Mouse (Mus musculus) monocyte, adult 5-6 weeks (primary cell): ENCODE measurements around the gene Dclk3. TPM values are rescaled to one million over a fixed set of nuclear protein-coding genes. Genes with fewer than 3 reads are reported as not detected.

Source experiments
- ATAC-seq: fragments of 153-309, 156-312 bp; replicated peaks from 2 replicates; pipeline ENCODE4 v1.8.0; 2017; ENCODE audit warnings: mild to moderate bottlenecking; ENCODE audit not compliant: low TSS enrichment, insufficient number of reproducible peaks, severe bottlenecking, poor library complexity, low FRiP score
- total RNA-seq: library from RNA; stranded (forward); fragments of 200-1000, 200-491, 200-594 nt; gene quantifications from 3 replicates; pipeline ENCODE4 v1.2.3, GENCODE M21; 2017

Gene Dclk3
- total RNA-seq, result not detected in 3 replicates

DNA sequence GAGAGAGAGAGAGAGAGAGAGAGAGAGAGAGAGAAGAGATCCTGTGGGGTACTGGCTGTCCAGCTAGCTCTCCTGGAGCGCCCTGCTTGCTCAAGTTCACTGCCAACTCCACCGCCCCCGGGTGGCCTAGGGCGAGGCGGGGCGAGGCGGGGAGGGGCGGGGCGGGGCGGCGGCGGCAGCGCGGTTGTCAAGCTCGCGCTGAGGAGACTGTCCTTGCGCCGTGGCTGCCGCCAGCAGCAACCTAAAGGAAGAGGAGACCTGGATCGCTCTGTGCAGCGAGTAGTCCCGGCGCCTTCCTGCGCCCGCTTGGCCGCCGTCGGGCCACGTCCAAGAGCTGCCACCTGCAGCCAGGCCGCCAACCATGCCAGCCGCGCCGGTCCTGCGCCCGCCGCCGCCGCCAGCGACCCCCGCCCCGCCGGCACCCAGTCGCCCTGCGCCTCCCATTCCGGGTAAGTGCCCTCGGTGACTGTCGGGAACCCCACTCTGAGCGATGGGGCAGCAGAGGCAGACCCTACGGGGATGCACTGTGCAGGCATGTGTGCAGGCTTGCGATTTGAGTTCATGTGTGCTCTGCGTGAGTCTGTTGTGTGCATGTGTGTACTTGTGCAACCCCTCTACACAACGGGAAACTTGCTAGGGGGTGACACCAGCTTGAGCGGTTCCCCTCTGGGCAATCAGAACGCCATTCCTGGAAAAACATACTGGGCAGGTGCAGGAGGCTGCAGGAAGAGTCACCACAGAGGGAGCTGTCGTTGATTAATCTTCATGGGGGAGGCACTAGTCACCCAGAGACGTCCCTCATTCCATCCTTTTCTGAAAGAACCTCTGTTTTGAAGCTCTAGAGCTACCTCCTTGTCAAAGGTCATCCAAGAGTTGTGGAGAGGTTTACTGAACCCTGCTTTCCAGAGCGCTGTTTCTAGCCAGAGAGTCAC lies at the start of gene Dclk3:
Dclk3 (plus strand) TSS at position 178 of the 932 bp plus-strand sequence.
- no peak for ATAC-seq

DNA sequence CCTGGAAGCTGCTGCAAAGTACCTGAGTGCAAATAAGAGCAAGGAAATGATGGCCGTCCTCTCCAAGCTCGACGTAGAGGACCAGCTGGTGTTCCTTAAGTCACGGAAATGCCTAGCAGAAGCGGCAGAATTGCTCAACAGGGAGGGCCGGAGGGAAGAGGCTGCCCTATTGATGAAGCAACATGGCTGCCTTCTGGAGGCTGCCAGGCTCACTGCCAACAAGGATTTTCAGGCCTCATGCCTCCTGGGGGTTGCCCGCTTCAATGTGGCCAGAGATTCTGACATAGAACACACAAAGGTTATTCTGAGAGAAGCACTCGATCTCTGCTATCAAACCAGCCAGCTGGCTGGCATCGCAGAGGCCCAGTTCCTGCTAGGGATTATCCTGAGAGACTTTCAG lies 48.9 kb upstream of the Dclk3 start:
- ATAC-seq, result no peak

DNA sequence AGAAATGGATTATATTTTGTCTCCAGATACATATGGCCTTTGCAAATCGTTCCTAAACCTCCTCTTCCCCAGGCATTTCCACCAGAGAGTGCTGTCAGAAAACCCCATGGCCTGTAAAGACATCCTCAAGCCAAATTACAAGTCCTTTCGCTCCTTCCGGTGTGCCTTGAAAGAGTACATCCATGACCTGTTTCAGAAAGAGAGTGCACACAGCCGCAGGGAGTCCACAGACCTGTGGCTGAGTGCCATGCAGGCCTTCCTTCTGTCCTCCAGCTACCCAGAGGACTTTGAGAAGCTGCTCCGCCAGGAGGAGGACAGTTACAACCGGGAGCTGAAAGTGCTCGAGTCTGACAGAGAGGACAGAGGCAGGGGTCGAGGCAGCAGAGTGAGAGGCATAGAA lies 47.8 kb upstream of the Dclk3 start:
- no peak for ATAC-seq

DNA sequence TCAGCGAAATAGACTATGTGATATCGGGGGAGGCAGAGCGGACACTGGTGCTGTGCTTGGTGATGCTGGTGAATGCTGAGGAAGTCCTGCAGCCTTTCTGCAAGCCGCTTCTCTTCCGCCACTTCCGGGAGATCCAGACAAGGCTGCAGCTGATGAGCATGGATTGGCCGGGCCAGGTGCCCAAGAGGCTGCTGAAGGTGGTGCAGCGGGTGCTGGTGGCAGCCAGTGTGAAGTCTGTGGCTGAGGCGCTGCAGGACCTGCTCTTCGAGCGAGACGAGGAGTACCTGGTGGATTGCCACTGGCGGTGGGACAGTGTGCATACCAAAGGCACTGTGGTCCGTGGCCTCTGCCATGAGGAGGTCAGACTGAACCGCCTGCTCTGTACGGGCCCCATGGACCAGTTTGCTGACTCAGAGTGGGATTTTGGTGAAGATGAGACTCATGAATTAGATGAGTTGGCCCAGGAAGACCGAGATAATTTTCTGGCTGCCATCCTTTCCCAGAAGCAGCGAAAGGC lies 46.9 kb upstream of the Dclk3 start:
- ATAC-seq, result no peak

DNA sequence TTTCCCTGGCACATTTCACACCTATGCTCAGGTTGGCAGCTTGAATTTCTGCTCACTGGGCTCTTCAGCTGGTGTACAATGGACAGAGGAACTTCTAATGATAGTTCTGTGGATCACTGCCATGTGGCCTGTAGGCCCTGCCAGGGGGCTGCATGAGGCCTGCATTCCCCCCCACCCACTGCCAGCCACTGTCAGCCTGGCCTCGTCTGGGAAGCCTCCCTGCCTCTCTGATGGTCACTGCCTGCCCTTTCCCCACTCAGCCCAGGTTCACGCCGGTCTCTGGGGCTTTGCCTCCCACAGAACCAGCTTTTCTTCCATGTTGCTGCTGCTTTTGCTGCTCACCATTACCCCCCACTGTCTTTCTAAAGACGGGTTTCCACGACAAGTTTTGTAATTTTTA lies 43.6 kb upstream of the Dclk3 start:
- no peak for ATAC-seq

DNA sequence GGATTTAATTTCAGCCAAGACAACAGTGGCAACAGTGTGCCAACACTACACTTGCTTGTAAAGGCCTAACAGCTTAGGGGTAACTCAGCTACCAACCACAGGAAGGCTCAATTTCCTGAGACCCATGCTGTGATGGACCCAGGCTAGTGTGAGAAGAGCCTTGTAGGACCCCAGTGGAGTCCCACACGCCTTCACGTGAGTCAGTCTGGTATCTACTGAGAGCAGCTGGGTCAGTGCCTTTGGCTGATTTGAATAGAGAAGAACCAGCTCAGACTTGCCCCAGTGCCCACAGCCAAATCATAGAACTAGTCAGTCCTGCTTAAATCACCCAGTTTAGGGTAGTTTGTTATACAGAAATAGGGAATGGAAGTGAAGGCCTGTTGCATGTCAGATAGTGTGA lies 40.8 kb upstream of the Dclk3 start:
- no peak for ATAC-seq

DNA sequence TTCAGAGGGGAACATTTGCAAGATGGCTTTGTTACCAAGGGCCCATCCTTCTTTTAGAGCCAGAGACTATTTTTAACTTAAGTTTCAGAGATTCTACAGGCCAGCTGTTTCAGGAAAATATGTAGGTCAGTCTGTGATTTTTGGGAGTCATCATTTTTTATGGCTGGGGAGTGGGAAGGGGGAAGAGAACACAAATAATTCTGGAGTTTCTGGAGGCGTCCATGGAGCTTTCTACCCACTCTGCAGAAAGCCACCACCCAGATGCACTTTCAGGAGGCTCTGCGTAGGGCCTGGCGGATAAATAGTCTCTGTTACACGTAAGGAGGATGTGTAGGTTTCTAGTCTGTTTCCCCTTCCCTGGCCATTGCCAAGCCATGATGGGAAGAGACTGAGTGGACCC lies 38.8 kb upstream of the Dclk3 start:
- no peak for ATAC-seq

DNA sequence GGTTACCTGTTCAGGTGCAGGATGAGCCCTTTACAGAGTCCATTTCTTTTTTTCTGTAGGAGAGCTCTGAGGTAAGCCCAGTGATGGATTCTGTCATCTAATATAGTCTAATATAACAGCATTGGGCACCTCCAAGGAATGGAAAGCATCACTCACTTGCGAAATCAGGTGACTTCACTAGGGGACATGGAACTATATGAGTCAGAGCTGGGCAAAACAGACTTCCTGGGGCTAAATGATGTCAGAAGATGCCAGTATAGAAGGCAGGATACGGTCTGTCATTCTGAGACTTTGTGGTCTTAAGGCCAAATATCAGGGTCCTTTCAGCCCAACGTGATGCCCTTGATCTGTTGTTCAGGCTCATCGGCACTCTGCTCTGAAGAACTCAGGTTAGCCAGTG lies 35.7 kb upstream of the Dclk3 start:
- ATAC-seq, result no peak

DNA sequence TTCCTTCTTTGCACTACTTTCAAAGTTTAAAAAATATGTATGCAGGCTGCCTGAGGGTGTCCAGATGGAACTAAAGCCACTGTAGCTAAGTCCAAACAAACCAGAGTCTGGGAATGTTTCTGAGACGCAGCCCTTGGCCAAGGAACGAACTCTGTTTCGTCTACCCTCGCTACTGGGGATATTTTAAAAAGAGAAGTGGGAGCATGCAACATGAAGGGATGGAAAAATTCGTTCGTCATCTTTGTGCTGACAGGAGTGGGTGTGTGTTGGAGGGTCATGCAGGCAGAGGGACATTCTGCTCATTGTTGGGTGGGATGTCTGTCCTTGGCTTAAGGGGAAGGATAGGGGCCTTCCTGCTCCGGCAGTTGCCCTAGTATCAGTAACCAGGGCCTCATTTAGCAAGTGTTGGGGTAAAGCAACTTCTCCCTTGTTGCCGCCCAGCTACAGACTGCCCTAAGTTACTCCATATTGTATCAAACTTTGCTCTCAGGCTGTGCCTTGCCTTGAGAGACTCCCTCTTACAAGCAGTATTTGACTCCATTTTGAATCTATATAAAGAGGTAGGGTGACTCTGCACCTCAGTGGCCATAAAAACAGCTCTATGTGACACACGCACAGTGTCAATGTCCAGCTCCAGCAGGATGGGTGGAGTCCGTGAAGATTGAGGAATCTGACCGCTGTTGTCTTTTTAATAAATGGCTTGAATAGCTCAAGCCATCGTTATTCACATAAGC lies 34.4 kb upstream of the Dclk3 start:
- no peak for ATAC-seq

DNA sequence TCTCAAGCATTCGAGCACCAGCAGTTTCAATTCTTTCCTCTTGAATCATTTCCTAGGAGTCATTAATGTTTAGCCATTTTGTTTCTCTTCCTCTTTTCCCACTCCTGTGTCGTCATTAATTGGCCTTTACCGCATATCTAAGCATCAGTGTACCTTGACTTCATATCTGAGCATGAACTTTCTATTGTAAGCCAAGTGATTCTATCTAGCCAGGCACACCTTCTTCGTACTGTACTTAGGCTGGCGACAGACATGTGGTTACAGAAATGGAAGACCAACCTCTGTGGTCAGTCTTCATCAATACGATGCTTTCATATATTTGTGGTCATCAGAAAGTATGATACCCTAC lies 33.8 kb upstream of the Dclk3 start:
- no peak for ATAC-seq

DNA sequence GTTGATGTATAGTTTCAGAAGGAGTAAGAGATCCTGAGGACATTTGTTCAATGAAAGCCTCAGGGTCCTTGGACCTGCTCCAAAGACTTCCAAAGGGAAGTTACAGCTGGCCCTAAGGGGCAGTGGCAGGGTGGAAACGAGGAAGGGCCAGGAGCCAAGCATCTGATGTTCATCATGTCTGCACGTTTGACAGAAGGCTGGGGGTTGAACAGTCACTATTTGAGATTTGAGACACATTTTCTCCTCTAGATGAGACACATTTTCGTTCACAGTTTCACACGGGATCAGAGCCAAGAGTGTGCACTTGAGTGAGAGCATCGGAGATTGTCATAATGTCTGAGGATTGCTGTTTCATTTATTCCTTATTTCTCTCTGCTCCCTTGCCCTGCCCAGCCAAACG lies 30.9 kb upstream of the Dclk3 start:
- no peak for ATAC-seq

DNA sequence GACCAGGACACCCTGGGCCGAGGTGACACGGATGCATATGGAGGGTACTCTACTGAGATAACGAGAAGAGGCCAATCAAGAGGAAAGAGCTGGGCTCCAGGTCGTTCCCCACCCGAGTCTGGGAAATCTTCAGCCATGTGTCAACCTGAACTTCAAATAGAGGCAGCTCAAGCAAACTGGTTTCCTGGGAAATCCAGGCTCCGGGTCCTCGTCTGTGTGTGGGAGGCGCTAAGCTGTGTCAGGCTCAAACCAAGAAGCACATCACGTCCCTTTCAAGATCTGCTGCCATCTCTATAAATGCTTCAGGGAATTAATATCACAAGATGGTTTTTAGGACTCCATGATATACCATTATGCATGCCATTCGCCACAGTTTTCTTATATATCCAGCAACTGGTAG lies 30.5 kb upstream of the Dclk3 start:
- ATAC-seq, result no peak

DNA sequence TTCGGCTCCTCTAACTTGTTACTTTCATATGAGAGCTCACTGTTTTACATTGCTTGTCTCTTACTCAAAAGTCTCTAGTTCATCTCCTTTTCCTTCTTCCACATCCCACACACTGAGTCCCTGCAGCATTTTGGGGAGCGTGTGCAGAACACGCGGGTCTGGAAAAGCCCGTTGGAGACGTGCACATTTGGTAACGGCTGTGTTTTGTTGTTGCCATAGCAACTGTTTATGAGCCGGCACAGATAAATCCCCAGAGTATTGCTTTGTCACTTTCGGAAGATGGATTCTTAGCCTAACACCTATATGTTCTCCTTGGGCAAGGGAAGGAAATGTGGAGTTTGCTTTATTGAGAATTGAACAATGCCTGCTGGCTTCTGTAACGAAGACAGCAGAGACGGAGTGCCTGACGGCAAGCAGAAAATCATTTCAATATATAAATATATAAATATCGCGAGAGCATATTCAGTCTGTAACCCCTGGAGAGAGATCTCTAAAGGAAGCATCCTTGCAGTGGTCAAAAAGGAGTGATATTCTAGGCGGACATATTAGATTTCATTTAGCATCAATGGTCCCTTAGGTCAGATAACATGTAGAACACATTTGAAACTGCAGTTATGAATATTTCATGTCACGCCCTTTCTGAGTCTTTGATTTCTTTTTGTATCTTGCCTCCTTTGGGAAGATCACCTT lies 26.3 kb upstream of the Dclk3 start:
- no peak for ATAC-seq

DNA sequence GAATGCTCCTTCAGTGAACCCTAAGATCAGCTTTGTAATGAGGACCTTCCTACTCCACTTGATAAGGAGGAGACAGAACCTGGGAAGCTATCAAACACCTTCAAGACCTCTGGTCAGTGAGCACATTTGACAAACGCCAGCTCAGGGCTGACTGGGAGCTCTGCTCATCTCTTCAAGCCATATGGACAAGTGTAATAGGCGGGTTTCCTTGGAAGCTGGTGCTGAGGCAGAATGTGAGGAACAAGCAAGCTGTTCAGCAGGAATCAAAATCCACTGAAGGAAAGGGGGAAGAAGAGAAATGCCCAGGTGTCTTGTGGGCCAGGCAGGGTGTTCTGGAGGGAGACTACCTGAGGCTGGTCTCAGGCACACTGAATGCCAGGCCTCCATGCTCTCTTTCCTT lies 17.0 kb upstream of the Dclk3 start:
- no peak for ATAC-seq

DNA sequence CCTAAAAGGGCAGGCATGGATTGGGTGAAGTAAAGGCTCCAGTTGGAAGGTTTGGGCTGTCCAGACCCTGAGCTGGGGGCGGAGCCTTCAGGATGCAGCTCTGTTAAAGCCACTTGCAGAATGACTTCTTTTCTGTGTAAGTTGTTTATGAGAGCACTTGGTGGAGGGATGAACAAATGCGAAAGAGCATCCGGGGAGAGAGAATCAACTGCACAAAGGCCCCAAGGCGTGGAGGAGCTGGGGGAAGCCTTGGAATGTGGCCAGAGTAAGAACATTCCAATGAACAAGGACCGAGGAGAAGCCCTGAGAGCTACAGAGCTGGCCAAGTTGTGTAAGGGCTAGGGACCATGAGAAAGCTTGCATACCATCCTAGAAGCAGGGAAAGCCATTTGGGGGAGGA lies 16.3 kb upstream of the Dclk3 start:
- no peak for ATAC-seq

DNA sequence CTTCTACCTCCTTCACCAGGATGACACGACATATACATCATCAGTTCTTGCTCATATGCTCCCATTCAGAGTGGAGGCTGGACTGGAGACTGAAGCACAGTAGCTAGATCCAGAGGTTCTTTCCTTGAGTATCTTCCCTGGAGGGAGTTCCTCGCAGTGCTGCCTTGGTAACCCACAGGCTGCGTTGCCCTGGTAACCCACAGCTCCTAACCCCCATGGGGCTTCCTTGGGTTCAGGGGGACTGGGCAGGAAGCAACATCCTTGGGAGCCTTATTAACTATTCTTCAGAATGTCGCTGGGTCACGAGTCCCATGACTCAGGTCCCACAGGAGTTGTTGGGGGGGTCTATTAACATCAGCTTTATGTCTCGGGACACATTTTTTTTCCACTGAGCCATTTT lies 13.8 kb upstream of the Dclk3 start:
- no peak for ATAC-seq

DNA sequence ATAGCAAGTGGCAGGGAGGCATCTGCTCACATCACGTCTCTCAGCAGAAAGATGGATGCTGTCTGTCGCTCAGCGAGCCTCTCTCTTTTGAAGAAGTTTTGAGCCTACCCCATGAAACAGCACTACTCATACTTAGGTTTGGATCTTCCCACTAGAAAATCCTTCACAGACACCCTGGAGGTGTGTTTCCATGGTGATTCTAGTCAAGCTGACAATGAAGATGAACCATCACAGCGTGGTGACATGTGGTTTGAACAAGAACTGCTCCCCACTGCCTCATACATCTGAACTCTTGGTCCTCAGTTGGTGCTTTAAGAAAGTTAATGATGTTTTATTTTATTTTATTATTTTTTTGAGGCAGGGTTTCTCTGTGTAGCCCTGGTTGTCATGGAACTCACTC lies 12.9 kb upstream of the Dclk3 start:
- ATAC-seq, result no peak

DNA sequence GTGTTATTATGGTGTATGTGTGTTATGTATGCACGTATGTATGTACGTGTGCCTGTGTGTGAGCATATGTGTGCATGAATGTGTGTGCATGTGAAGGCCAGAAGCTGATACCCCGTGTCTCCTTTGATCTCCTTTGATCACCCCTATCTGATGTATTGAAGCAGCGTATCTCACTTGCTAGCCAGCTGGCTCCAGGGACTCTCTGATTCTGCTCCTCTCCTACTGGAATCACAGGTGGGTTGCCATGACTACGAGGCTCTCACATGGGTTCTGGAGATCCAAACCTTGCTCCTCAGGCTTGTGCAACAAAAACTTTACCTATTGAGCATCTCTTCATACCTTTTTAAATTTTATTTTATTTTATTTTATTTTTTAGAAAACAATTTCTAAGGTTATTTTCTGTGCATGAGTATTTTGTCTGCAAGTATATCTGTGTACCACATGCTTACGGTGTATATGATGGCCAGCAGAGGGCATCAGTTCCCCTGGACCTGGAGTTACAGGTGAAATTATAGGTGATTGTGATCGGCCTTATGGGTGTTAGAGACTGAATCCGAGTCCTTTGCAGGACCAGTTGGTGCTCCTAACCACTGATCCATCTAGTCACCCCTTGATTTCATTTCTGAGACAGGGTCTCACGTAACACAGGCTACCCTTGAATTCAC lies 10.9 kb upstream of the Dclk3 start:
- ATAC-seq, result no peak
